Mouse (Mus musculus) neural tube, embryonic 14.5 days (tissue): ENCODE results near the gene Farp1. TPM values are rescaled to one million over a fixed set of nuclear protein-coding genes. Genes with fewer than 3 reads are reported as not detected.

Experiments
- ATAC-seq: fragments of 200-750 bp; cut with Nextera tagmentation; 2 replicates; pipeline ENCODE4 v1.8.0; 2017; ENCODE audit warnings: low read depth, mild to moderate bottlenecking, moderate TSS enrichment, moderate library complexity
- H3K27ac ChIP-seq: fragments of 300-500 bp; sonication (generic); 2 replicates; pipeline ENCODE4 v1.5.1; 2014; ENCODE audit warnings: low read depth, mild to moderate bottlenecking, control low read depth, low read length, moderate library complexity, mixed read lengths
- H3K27me3 ChIP-seq: fragments of 300-500 bp; sonication (generic); 2 replicates; pipeline ENCODE4 v1.6.1; 2014; ENCODE audit warnings: low read length; ENCODE audit not compliant: control insufficient read depth, insufficient read depth
- H3K36me3 ChIP-seq: fragments of 300-500 bp; sonication (generic); 2 replicates; pipeline ENCODE4 v1.6.1; 2014; ENCODE audit warnings: low read length, mixed read lengths; ENCODE audit not compliant: control insufficient read depth, insufficient read depth
- H3K4me1 ChIP-seq: fragments of 300-500 bp; sonication (generic); 2 replicates; pipeline ENCODE4 v1.6.1; 2014; ENCODE audit warnings: low read length; ENCODE audit not compliant: control insufficient read depth, insufficient read depth
- H3K4me2 ChIP-seq: fragments of 300-500 bp; sonication (generic); 2 replicates; pipeline ENCODE4 v1.6.1; 2014; ENCODE audit warnings: mild to moderate bottlenecking, low read depth, low read length, control low read depth
- H3K4me3 ChIP-seq: fragments of 300-500 bp; sonication (generic); 2 replicates; pipeline ENCODE4 v1.5.1; 2014; ENCODE audit warnings: low read depth, low read length, control low read depth, mixed read lengths
- H3K9ac ChIP-seq: fragments of 300-500 bp; sonication (generic); replicated peaks from 2 replicates; pipeline ENCODE4 v1.6.1; 2014; ENCODE audit warnings: low read depth, mild to moderate bottlenecking, control low read depth, low read length, mixed read lengths
- H3K9me3 ChIP-seq: fragments of 300-500 bp; sonication (generic); 2 replicates; pipeline ENCODE4 v1.6.1; 2016; ENCODE audit warnings: low read length; ENCODE audit not compliant: control insufficient read depth
- WGBS: fragments of 180-500 bp; shearing (Covaris S2); extraction: QIAGEN DNeasy Blood & Tissue Kit; methylation state at CpG from one replicate; pipeline ENCODE4 v1.1.7; 2014; 5-methylcytosine and 5-hydroxymethylcytosine counted together
- polyA plus RNA-seq: library from polyadenylated mRNA; unstranded; fragments of >200 nt; fragmentation: Nextera tagmentation; extraction: Ambion mirVana; gene quantifications from 2 replicates; pipeline ENCODE4 v1.2.1, GENCODE M21; 2014

Gene Farp1
- polyA plus RNA-seq, 1 experiment from 2014 or later = 34.9 TPM

GRCm38 (mm10) chr14:121219226-121220039 lies 184.4 kb downstream of the Farp1 start:
- Histone ChIP-seq H3K9me3 (no peaks in the 10 kb centered on the region), H3K27ac (no peak overlapping the region), H3K4me3 (no peak overlapping the region), H3K27me3 (no peaks in the 10 kb centered on the region), H3K4me1 (no peaks in the 10 kb centered on the region), H3K9ac (no peak overlapping the region), H3K4me2 (no peak overlapping the region), H3K36me3 (no peaks in the 10 kb centered on the region)
- 75% methylated on average over 10 of the region's 10 CpGs for WGBS
- ATAC-seq = no peak

DNA sequence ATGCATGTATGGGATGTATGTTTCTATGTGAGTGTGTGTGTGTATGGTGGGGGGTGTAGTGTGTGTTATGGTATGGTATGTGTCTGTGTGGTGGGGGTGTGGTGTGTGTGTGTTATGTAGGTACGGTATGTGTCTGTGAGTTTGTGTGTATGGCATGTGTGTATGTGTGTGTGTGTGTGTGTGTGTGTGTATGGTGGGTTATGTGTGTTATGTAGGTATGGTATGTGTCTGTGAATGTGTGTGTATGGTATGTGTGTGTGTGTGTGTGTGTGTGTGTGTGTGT lies 185.0 kb downstream of the Farp1 start:
- Histone ChIP-seq H3K27ac (no peak overlapping the region), H3K36me3 (no peaks in the 10 kb centered on the region), H3K4me2 (no peak overlapping the region)

DNA sequence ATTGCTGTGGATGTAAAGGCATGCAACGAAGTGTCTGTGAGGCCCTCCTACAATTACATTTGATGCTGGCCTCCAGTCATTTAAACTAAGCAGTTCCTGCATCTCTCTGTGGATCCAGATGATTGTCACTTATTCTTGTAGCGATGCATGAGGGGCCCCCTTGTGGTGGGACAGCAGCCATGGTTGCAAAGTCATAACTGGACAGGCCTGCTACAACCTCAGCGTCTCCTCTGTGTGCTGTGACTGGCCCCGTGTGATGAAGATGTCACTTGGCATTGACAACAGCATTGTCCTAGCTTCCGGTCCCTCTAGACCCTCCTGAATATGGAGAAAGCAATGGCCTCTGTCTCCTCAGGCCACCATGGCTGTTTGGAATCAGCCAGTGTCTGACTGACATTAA lies 185.7 kb downstream of the Farp1 start:
- Histone ChIP-seq H3K36me3 (no peaks in the 10 kb centered on the region), H3K4me1 (no peaks in the 10 kb centered on the region), H3K27ac (no peak overlapping the region), H3K27me3 (no peaks in the 10 kb centered on the region), H3K4me3 (no peak overlapping the region), H3K9ac (no peak overlapping the region), H3K9me3 (no peaks in the 10 kb centered on the region), H3K4me2 (no peak overlapping the region)
- ATAC-seq = peak; percentile 23; the same call in 1 of the 2 replicates
- WGBS = 90% methylated on average over 5 of the region's 5 CpGs

More for the DNA sequence above, 185.0 kb downstream of the Farp1 start:
- no peaks in the 10 kb centered on the region for H3K27me3 ChIP-seq
- 100% methylated on average over 1 of the region's 1 CpGs for WGBS
- no peaks in the 10 kb centered on the region for H3K4me1 ChIP-seq
- H3K9me3 ChIP-seq = no peaks in the 10 kb centered on the region
- H3K4me3 ChIP-seq = no peak overlapping the region
- ATAC-seq = peak; percentile 24; the same call in 1 of the 2 replicates
- H3K9ac ChIP-seq = no peak overlapping the region

GRCm38 (mm10) chr14:121225804-121226203 lies 190.8 kb downstream of the Farp1 start:
- Histone ChIP-seq H3K4me2 (no peak overlapping the region), H3K27me3 (no peaks in the 10 kb centered on the region), H3K9me3 (no peaks in the 10 kb centered on the region), H3K4me1 (no peaks in the 10 kb centered on the region), H3K9ac (no peak overlapping the region), H3K27ac (no peak overlapping the region), H3K36me3 (no peaks in the 10 kb centered on the region; the same call in 1 of the 2 replicates), H3K4me3 (no peak overlapping the region)
- whole genome bisulfite sequencing = 68% methylated on average over 11 of the region's 11 CpGs
- no peak for ATAC-seq

DNA sequence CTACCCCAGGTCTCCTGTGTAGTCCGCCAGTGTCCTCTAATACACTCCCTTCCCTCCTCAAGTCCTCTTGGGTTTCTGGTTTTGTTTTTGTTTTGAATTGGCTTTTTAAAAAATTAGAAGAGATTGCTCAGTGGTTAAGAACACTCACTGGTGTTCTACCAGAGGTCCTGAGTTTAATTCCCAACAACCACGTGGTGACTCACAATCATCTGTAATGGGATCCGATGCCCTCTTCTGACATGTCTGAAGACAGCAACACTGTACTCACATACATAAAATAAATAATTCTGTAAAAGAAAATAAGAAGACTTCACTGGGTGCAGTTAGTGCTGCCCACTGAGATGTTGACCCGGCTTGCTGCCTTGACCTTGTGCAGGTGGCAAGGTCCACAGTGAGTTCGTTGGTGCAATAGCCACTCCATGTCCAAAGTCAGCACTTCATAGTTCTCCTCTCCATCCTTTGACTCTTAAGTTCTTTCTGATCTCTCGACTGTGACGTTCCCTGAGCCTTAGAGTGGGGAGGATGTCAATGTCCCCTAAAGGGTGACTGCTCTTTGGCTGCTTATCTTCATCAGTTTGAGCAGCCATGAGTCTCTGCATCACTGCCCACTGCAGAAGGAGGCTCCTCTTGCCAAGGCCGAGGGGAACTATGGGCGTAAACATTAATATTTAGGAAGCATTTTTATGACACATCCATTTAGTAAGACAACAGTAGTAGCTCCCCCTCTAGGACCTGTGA lies 194.2 kb downstream of the Farp1 start:
- Histone ChIP-seq H3K27ac (no peak overlapping the region), H3K9me3 (no peaks in the 10 kb centered on the region), H3K4me1 (no peaks in the 10 kb centered on the region), H3K4me3 (no peak overlapping the region), H3K9ac (no peak overlapping the region), H3K4me2 (no peak overlapping the region), H3K27me3 (no peaks in the 10 kb centered on the region), H3K36me3 (peaks cover 6% of the 10 kb centered on the region)
- 90% methylated on average over 9 of the region's 9 CpGs for WGBS
- ATAC-seq = no peak

DNA sequence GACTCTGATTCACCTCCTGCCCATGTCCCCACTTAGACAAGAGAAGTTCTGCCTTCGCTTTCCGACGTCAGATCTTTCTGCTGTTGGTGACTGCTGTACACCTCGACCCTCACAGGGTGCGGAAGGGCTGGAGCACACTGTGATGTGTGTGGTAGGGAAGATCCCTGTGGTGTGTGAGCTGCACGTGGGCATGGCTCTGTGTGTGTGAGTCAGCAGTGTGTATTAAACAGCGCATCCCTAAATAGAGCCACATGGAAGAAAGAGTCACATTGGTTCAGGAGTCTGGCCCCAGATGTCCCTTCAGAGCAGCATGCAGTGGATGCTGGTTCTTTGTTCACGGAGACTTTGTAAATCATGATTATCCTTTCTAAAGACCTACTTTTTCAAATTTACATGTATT lies 196.2 kb downstream of the Farp1 start:
- H3K4me3 ChIP-seq = no peak overlapping the region
- no peaks in the 10 kb centered on the region for H3K4me1 ChIP-seq
- H3K27ac ChIP-seq = no peak overlapping the region
- H3K27me3 ChIP-seq = no peaks in the 10 kb centered on the region
- H3K4me2 ChIP-seq = no peak overlapping the region
- no peaks in the 10 kb centered on the region for H3K9me3 ChIP-seq
- H3K9ac ChIP-seq = no peak overlapping the region
- WGBS = 95% methylated on average over 8 of the region's 8 CpGs
- no peak for ATAC-seq
- H3K36me3 ChIP-seq = peaks cover 6% of the 10 kb centered on the region

- Histone ChIP-seq H3K27ac (no peak overlapping the region), H3K36me3 (peaks cover 11% of the 10 kb centered on the region), H3K4me2 (no peak overlapping the region), H3K9ac (no peak overlapping the region), H3K4me3 (no peak overlapping the region), H3K27me3 (no peaks in the 10 kb centered on the region), H3K4me1 (no peaks in the 10 kb centered on the region), H3K9me3 (no peaks in the 10 kb centered on the region)
- 40% methylated on average over 12 of the region's 12 CpGs for WGBS
- no peak for ATAC-seq
Measured at GRCm38 (mm10) chr14:121234741-121235307, 199.8 kb downstream of the Farp1 start.

DNA sequence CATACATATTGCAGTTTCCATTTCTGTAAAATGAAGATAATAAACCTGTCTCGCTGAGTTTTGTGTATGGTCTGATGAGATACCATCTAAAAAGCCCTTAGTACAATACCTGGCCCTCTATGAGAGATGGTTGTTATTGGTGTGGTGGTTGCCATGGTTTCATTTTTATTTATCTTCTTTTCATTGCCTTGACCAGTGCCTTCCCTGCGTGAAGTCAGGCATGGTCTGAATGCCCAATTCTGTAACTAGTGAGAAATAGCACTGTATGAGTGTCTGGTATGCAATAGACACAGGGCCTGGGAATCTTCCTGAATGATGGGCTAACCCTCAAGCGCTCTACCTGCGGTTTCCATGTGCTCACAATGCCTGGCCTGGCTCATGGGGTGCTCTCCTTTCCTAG lies 201.7 kb downstream of the Farp1 start:
- WGBS = 53% methylated on average over 4 of the region's 4 CpGs
- no peaks in the 10 kb centered on the region for H3K9me3 ChIP-seq
- no peak overlapping the region for H3K27ac ChIP-seq
- peaks cover 10% of the 10 kb centered on the region for H3K36me3 ChIP-seq
- ATAC-seq = no peak
- no peak overlapping the region for H3K4me2 ChIP-seq
- no peak overlapping the region for H3K9ac ChIP-seq
- no peak overlapping the region for H3K4me3 ChIP-seq
- no peaks in the 10 kb centered on the region for H3K27me3 ChIP-seq
- H3K4me1 ChIP-seq = no peaks in the 10 kb centered on the region

DNA sequence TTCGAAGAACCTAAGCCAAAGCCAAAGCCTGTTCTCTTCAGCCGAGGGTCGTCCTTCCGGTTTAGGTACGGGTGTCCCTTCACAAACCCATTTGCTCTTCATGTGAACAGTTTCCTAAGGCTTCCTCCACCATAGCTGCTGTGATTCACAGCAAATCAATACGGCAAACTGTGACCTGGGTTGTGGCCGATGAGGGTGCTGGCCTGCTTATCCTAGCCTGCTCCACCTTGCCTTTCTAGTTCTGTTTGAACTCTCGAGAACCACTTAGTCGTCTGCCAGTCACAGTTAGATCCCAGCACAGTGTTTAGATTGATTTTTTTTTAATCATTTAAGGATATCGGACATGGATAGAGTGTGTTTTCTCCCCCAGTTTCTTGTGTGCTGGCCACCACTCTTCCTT lies 203.7 kb downstream of the Farp1 start:
- Histone ChIP-seq H3K9me3 (no peaks in the 10 kb centered on the region), H3K4me2 (no peak overlapping the region), H3K4me1 (no peaks in the 10 kb centered on the region), H3K4me3 (no peak overlapping the region), H3K27ac (no peak overlapping the region), H3K36me3 (peaks cover 10% of the 10 kb centered on the region), H3K9ac (no peak overlapping the region), H3K27me3 (no peaks in the 10 kb centered on the region)
- no peak for ATAC-seq
- 92% methylated on average over 10 of the region's 10 CpGs for WGBS
